Mouse (Mus musculus): ENCODE results near the gene Gsdme. TPM values are rescaled to one million over a fixed set of nuclear protein-coding genes. Genes with fewer than 3 reads are reported as not detected.

The Gsdme gene
- polyA plus RNA-seq, 1 experiment from 2014 or later, result 69.8 TPM

DNA sequence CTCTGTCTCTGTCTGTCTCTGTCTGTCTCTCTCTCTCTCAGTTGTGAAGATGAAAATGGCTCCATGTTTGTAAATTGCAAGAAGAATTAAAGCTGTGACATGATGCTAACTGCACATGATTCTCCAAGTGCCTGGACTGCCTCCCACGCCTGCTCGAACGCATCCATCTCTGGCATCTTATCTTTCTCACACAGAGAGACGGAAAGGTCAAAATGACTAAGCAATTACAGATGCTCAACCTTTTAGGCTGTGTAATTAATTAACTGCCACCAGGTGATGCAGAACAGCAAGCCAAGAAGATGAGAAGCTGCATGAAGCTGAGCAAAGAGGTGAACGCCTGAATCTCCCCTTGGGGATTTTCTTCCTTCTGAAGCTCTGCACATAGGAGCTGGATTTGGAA, 23.2 kb downstream of the Gsdme start:
- no peaks in the 10 kb centered on the region for H3K27me3 ChIP-seq
- H3K4me2 ChIP-seq, result no peak overlapping the region
- no peak overlapping the region for H3K4me3 ChIP-seq
- no peaks in the 10 kb centered on the region for H3K9me3 ChIP-seq
- H3K27ac ChIP-seq, result no peak overlapping the region
- peaks cover 4% of the 10 kb centered on the region; the same call in 1 of the 2 replicates for H3K4me1 ChIP-seq (replicated peaks)
- WGBS, result 76% methylated on average over 5 of the region's 5 CpGs
- no peaks in the 10 kb centered on the region for H3K36me3 ChIP-seq
- no peak for ATAC-seq (ENCODE audit: low FRiP score)
- no peak overlapping the region for H3K9ac ChIP-seq

DNA sequence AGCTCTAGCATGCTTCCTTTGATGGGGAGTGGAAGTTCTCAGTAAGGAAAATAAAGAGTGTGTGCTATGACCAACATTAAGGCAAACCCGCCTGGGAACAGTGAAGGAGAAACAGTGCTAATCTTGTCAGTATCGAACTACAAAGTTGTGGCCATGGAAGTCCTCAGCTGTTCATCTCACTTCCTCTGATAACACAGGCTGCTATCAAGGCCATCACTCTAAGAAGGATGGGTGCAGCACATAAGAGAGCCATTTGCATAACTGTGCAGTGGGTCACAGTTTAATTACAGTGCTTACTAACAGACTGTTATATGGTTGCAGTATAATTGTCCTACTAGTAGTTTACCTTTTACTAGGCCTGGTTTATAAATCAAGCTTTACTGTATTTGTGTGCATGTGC, 23.8 kb downstream of the Gsdme start:
- H3K27me3 ChIP-seq, result no peaks in the 10 kb centered on the region
- H3K27ac ChIP-seq, result no peak overlapping the region
- no peak overlapping the region for H3K4me2 ChIP-seq
- H3K9me3 ChIP-seq, result no peaks in the 10 kb centered on the region
- H3K36me3 ChIP-seq, result no peaks in the 10 kb centered on the region
- 95% methylated on average over 2 of the region's 2 CpGs for WGBS
- no peak overlapping the region for H3K4me3 ChIP-seq
- no peak overlapping the region for H3K9ac ChIP-seq
- H3K4me1 ChIP-seq (replicated peaks), result peaks cover 4% of the 10 kb centered on the region; the same call in 1 of the 2 replicates
- ATAC-seq (ENCODE audit: low FRiP score), result no peak

DNA sequence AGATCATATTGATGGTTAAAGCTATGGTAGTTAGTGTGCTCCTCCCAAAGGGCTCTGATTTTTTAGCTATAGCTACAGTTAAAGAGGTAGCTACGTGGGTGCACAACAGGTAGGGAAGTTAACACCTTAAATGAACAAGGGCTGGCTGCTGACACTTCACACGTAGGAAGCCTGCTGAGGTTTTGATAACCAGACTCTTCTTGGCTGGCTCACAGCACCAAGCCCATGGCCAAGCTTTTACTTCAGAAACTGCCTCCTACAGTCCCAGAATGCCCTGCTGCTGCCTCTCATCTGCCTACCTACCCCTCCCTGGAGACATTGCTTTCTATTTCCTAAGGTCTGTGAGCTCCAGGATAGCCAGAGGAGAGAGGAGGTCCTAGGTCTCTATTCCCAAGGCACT, 25.7 kb downstream of the Gsdme start:
- no peaks in the 10 kb centered on the region for H3K9me3 ChIP-seq
- no peak overlapping the region for H3K9ac ChIP-seq
- H3K27ac ChIP-seq, result no peak overlapping the region
- H3K27me3 ChIP-seq, result no peaks in the 10 kb centered on the region
- H3K4me3 ChIP-seq, result no peak overlapping the region
- no peaks in the 10 kb centered on the region for H3K36me3 ChIP-seq
- no peak overlapping the region for H3K4me2 ChIP-seq
- 73% methylated on average over 2 of the region's 2 CpGs for WGBS
- no peak for ATAC-seq (ENCODE audit: low FRiP score)
- H3K4me1 ChIP-seq (replicated peaks), result no peaks in the 10 kb centered on the region

DNA sequence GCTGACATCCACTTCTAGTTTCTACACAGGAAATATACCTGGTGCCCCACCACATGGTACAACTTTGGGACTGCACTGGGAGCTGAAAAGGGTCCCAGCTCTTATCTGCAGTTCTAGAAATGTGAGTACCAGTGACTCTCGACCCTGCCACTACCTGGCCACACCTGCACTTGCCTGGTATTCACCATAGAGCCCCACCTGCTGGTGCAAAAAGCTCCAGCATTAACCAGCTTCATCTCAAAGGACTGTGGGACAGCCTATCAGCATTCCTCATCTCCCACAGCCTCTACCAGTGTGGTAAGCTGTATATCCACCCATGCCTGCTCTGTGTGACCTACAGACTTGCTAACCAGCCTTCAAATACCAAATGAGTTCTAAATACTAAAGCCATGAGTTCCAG, 30.7 kb downstream of the Gsdme start:
- no peaks in the 10 kb centered on the region for H3K9me3 ChIP-seq
- no peak for ATAC-seq (ENCODE audit: low FRiP score)
- no peaks in the 10 kb centered on the region for H3K4me1 ChIP-seq (replicated peaks)
- H3K27ac ChIP-seq, result no peak overlapping the region
- no peak overlapping the region for H3K4me3 ChIP-seq
- no peak overlapping the region for H3K4me2 ChIP-seq
- H3K27me3 ChIP-seq, result no peaks in the 10 kb centered on the region
- H3K9ac ChIP-seq, result no peak overlapping the region
- WGBS, result 67% methylated on average over 1 of the region's 1 CpGs
- H3K36me3 ChIP-seq, result peaks cover 4% of the 10 kb centered on the region

DNA sequence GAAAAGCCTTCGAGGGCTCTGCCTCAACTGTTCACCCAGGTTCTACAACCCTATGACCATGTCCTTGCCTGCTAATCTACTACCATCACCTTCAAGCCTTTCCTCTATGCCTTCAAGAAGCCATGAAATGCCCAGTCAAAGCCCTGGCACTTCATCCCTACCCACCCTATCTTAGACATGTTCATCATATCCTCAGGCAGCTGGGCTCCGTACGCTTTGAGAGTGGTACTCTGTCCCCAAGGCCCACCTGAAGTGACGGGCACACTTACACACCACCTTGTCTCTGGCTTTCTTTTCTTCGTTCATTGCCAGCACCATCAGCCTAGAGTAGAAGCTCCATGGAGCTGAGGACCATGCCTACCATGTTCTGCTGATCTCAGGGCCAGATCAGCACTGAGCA, 32.4 kb downstream of the Gsdme start:
- no peaks in the 10 kb centered on the region for H3K9me3 ChIP-seq
- no peak overlapping the region for H3K9ac ChIP-seq
- H3K27ac ChIP-seq, result no peak overlapping the region
- no peaks in the 10 kb centered on the region for H3K4me1 ChIP-seq (replicated peaks)
- no peak overlapping the region for H3K4me3 ChIP-seq
- 95% methylated on average over 5 of the region's 5 CpGs for WGBS
- H3K4me2 ChIP-seq, result no peak overlapping the region
- no peak for ATAC-seq (ENCODE audit: low FRiP score)
- H3K36me3 ChIP-seq, result peaks cover 14% of the 10 kb centered on the region
- H3K27me3 ChIP-seq, result no peaks in the 10 kb centered on the region

DNA sequence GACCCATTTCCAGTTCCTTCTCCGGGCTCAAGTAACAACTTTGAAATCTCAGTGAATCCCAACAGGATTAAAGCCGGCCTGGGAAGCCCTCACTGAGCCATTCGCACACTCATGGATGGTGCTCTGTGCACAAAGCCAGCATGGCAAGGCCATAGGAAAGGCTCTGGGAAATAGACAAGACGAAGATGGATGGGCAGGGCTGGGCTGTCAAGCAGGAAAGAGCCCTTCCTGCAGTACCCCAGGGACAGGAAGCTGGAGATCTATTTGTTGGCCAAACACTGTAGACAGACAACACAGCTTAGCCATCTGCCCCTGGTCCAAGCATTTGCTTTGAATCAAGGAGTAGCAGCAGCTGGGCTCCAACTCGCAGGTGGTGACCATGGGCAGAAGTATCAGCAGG, 35.5 kb downstream of the Gsdme start:
- Histone ChIP-seq H3K9ac (no peak overlapping the region), H3K27ac (no peak overlapping the region), H3K27me3 (no peaks in the 10 kb centered on the region), H3K9me3 (no peaks in the 10 kb centered on the region), H3K4me1 (replicated peaks) (no peaks in the 10 kb centered on the region), H3K36me3 (peaks cover 21% of the 10 kb centered on the region), H3K4me2 (no peak overlapping the region), H3K4me3 (no peak overlapping the region)
- ATAC-seq (ENCODE audit: low FRiP score), result no peak
- 72% methylated on average over 5 of the region's 5 CpGs for WGBS

DNA sequence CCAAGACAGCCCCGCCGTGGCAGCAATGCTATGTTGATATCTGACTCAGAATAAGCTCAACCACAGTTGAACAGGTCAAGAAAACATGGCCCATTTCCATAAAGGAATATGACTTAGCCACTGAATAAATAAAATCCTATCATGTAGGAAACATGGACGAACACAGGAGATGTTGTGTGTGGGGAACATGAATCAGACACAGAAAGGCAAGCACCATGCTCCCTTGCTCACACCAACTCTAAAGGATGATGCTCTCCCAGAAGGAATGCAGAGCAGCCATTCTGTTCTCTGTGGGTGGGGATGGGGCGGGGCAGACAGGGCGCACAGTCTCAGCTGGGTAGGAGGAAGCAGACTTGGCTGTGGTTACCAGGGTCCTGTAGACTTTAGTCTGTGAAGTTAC, 38.4 kb downstream of the Gsdme start:
- peaks cover 31% of the 10 kb centered on the region for H3K36me3 ChIP-seq
- no peak for ATAC-seq (ENCODE audit: low FRiP score)
- H3K9me3 ChIP-seq, result no peaks in the 10 kb centered on the region
- H3K9ac ChIP-seq, result no peak overlapping the region
- 86% methylated on average over 5 of the region's 5 CpGs for WGBS
- no peaks in the 10 kb centered on the region for H3K4me1 ChIP-seq (replicated peaks)
- no peak overlapping the region for H3K4me2 ChIP-seq
- H3K27ac ChIP-seq, result no peak overlapping the region
- H3K4me3 ChIP-seq, result no peak overlapping the region
- no peaks in the 10 kb centered on the region for H3K27me3 ChIP-seq

DNA sequence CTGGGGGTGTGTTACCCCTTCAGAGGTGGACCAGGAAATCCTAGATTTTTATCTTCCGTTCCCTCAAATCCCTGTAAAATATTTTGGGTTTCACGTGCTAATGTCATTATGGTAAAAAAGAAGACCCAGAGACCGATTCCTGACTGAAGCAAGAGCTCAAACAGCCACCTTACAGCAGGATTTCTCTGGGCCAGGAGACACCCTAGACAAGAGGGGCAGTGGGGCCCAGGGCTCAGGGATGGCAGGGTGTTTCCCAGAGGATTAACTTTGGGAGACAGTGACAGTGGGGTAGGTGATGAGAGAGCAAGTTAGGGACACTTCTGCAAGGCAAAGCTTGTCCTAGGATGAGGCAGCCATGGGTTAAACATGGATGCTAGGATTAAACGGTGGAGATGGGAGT, 40.1 kb downstream of the Gsdme start:
- H3K27me3 ChIP-seq, result no peaks in the 10 kb centered on the region
- no peak for ATAC-seq (ENCODE audit: low FRiP score)
- WGBS, result 93% methylated on average over 4 of the region's 4 CpGs

DNA sequence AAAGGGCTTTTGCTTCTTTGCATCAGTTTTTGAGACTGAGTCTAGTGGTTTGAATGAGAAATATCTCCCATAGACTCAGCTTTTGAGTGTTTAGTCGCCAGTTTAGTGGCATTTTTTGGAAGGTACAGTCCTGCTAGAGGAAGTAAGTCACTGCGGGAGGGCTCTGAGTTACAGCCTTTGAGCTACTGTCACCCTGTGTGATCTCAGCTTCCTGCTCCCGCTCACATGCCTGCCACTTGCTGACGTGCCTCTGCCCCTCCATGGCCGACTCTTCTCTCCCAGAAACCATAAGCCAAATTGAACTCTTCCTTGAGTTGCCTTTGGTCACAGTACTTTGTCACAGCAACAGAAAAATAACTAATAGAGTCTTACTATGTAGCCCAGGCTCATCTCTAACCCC, 40.7 kb downstream of the Gsdme start:
- Histone ChIP-seq H3K4me1 (replicated peaks) (no peaks in the 10 kb centered on the region), H3K36me3 (peaks cover 44% of the 10 kb centered on the region), H3K4me2 (no peak overlapping the region), H3K27ac (no peak overlapping the region), H3K27me3 (no peaks in the 10 kb centered on the region), H3K4me3 (no peak overlapping the region), H3K9ac (no peak overlapping the region), H3K9me3 (no peaks in the 10 kb centered on the region)
- no peak for ATAC-seq (ENCODE audit: low FRiP score)
- 73% methylated on average over 5 of the region's 5 CpGs for WGBS

More for the DNA sequence above, 40.1 kb downstream of the Gsdme start:
- Histone ChIP-seq H3K4me1 (replicated peaks) (no peaks in the 10 kb centered on the region), H3K9me3 (no peaks in the 10 kb centered on the region), H3K4me3 (no peak overlapping the region), H3K4me2 (no peak overlapping the region), H3K27ac (no peak overlapping the region), H3K36me3 (peaks cover 38% of the 10 kb centered on the region), H3K9ac (no peak overlapping the region)

DNA sequence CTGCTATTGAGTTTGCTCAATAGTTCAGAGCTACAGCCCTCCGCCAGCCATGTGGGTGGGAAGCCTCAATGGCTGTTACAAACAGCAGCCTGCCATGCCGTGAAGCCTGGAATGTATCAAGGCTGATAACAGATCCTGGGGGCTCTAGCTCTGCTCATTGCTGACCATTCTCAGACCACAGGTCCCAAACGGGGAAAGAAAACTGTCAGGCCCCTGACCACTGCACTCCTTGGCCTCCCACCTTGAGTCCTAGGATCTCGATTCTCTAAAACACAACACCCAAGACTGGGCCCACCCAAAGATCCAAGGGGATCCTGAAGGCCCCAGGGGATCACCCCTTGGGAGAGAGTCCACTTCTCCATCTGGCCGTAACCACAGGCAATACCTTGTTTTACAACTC, 41.3 kb downstream of the Gsdme start:
- no peaks in the 10 kb centered on the region for H3K9me3 ChIP-seq
- H3K4me2 ChIP-seq, result no peak overlapping the region
- peaks cover 47% of the 10 kb centered on the region for H3K36me3 ChIP-seq
- H3K4me1 ChIP-seq (replicated peaks), result no peaks in the 10 kb centered on the region
- H3K4me3 ChIP-seq, result no peak overlapping the region
- H3K9ac ChIP-seq, result no peak overlapping the region
- no peak for ATAC-seq (ENCODE audit: low FRiP score)
- 82% methylated on average over 5 of the region's 5 CpGs for WGBS
- no peak overlapping the region for H3K27ac ChIP-seq
- H3K27me3 ChIP-seq, result no peaks in the 10 kb centered on the region

DNA sequence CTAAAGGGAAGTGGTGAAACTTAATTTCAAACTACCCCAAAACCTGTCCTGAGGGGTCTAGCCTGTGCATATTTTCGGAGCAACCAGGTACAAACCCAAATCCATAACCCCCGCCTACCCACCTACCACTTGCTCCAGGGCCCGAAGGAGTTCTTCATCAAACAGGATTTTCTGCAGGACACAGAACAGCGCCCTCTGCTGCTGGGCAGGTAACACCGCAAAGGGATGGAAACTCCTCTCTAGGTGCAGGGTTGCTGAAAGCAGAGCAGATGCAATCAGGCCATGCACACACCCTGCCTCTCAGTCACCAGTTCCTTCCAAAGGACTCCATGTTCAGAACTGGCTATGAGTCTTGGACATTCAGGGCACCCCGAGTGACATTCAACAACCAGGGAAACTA, 42.8 kb downstream of the Gsdme start:
- H3K9ac ChIP-seq, result no peak overlapping the region
- H3K4me3 ChIP-seq, result no peak overlapping the region
- H3K9me3 ChIP-seq, result no peaks in the 10 kb centered on the region
- H3K27ac ChIP-seq, result no peak overlapping the region
- H3K4me1 ChIP-seq (replicated peaks), result no peaks in the 10 kb centered on the region
- WGBS, result 55% methylated on average over 6 of the region's 6 CpGs
- ATAC-seq (ENCODE audit: low FRiP score), result no peak
- H3K4me2 ChIP-seq, result no peak overlapping the region
- no peaks in the 10 kb centered on the region for H3K27me3 ChIP-seq
- H3K36me3 ChIP-seq, result peaks cover 41% of the 10 kb centered on the region

DNA sequence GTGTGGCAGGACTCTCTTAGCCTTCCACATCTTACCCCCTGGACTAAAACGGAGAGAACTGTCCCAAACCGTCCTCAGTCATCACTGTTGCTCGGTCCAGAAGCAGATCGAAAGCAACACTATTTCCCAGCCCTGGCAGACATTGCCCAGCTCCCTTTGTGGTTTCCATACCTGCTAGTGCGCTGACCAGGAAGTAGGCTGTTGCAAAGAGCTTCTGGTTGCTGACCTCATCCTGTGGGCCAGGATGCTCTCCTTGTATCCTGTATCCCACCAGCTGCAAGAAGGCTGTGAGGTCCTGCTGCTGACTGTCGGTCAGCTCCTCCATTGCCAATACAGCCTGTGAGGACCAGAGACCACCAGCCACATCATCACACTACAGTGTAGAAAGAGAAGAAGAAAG, 44.6 kb downstream of the Gsdme start:
- Histone ChIP-seq H3K36me3 (peaks cover 41% of the 10 kb centered on the region), H3K4me2 (no peak overlapping the region), H3K4me3 (no peak overlapping the region), H3K27ac (no peak overlapping the region), H3K4me1 (replicated peaks) (no peaks in the 10 kb centered on the region), H3K27me3 (no peaks in the 10 kb centered on the region), H3K9me3 (no peaks in the 10 kb centered on the region), H3K9ac (no peak overlapping the region)
- WGBS, result 92% methylated on average over 6 of the region's 6 CpGs
- no peak for ATAC-seq (ENCODE audit: low FRiP score)

DNA sequence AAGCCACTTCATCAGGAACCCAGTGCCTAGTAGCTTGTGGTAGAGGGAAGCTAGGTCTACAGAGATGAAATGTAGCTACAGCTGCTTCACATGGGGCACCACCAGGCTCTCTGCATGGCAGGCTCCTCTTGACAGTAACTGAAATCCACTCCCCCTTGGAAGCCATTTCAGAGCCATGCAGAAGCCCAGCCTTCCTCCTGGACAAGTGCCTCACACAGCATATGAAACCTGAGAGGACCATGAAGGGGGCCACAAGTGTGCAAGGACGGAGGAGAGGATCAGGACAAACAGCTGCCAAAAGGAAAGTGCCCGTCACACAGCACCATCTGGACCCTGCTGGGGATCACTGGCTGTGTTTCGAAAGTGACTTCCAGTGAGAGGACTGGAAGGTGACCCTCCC, 45.0 kb downstream of the Gsdme start:
- H3K27ac ChIP-seq, result no peak overlapping the region
- H3K9ac ChIP-seq, result no peak overlapping the region
- no peaks in the 10 kb centered on the region for H3K4me1 ChIP-seq (replicated peaks)
- H3K4me3 ChIP-seq, result no peak overlapping the region
- no peaks in the 10 kb centered on the region for H3K9me3 ChIP-seq
- H3K27me3 ChIP-seq, result no peaks in the 10 kb centered on the region
- no peak for ATAC-seq (ENCODE audit: low FRiP score)
- H3K36me3 ChIP-seq, result peaks cover 41% of the 10 kb centered on the region
- H3K4me2 ChIP-seq, result no peak overlapping the region
- WGBS, result 78% methylated on average over 3 of the region's 3 CpGs

DNA sequence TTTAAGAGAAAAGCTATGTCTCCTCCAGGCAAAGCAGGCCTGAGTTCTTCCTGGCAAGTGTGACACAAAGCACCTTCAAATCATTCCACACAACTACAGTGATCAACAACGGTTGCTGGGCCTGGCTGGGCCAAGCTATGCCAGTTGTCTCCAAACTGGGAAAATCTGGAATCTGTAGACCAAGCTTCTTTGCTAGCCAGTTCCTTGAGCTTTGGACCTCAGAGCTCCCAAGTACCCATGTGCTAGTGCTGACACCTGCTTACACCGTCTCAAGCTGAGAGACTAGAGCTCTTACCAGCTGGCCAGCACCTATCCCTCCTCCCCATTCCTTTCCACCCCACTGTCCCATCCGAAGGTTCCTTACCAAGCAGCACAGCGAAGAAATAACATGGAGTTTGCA, 47.7 kb downstream of the Gsdme start:
- Histone ChIP-seq H3K27me3 (no peaks in the 10 kb centered on the region), H3K27ac (no peak overlapping the region), H3K9ac (no peak overlapping the region), H3K4me3 (no peak overlapping the region), H3K9me3 (no peaks in the 10 kb centered on the region), H3K4me2 (no peak overlapping the region), H3K36me3 (peaks cover 39% of the 10 kb centered on the region), H3K4me1 (replicated peaks) (no peaks in the 10 kb centered on the region)
- 88% methylated on average over 4 of the region's 4 CpGs for WGBS
- no peak for ATAC-seq (ENCODE audit: low FRiP score)

All from hindbrain, embryonic 13.5 days (tissue).